Mouse (Mus musculus) midbrain, embryonic 11.5 days (tissue): ENCODE results near the gene Trhde. TPM values are rescaled to one million over a fixed set of nuclear protein-coding genes. Genes with fewer than 3 reads are reported as not detected.

ENCODE experiments used
- ATAC-seq: fragments of 200-750 bp; cut with Nextera tagmentation; 2 replicates; pipeline ENCODE4 v1.8.0; 2017; ENCODE audit warnings: moderate TSS enrichment, moderate library complexity; ENCODE audit not compliant: low FRiP score
- DNase-seq: peaks from one replicate; pipeline ENCODE4 v3.0.0; 2015; ENCODE audit warnings: low spot score; ENCODE audit errors: missing footprints
- H3K27ac ChIP-seq: fragments of 300-500 bp; sonication (generic); 2 replicates; pipeline ENCODE4 v1.5.1; 2014; ENCODE audit warnings: low read depth, low read length
- H3K27me3 ChIP-seq: fragments of 300-500 bp; sonication (generic); 2 replicates; pipeline ENCODE4 v1.6.1; 2014; ENCODE audit warnings: mild to moderate bottlenecking, low read length, moderate library complexity, mixed read lengths; ENCODE audit not compliant: control insufficient read depth, insufficient read depth
- H3K36me3 ChIP-seq: fragments of 300-500 bp; sonication (generic); 2 replicates; pipeline ENCODE4 v1.6.1; 2014; ENCODE audit warnings: mild to moderate bottlenecking, low read length, moderate library complexity, mixed read lengths; ENCODE audit not compliant: control insufficient read depth, insufficient read depth
- H3K4me1 ChIP-seq: fragments of 300-500 bp; sonication (generic); 2 replicates; pipeline ENCODE4 v1.6.1; 2014; ENCODE audit warnings: low read length; ENCODE audit not compliant: control insufficient read depth, insufficient read depth
- H3K4me2 ChIP-seq: fragments of 300-500 bp; sonication (generic); 2 replicates; pipeline ENCODE4 v1.6.1; 2014; ENCODE audit warnings: mild to moderate bottlenecking, moderate library complexity
- H3K4me3 ChIP-seq: fragments of 300-500 bp; sonication (generic); 2 replicates; pipeline ENCODE4 v1.5.1; 2014; ENCODE audit warnings: low read depth, low read length
- H3K9ac ChIP-seq: fragments of 300-500 bp; sonication (generic); 2 replicates; pipeline ENCODE4 v1.6.1; 2014; ENCODE audit warnings: low read length
- H3K9me3 ChIP-seq: fragments of 300-500 bp; sonication (generic); 2 replicates; pipeline ENCODE4 v1.6.1; 2016; ENCODE audit warnings: low read length; ENCODE audit not compliant: control insufficient read depth
- WGBS: fragments of 180-500 bp; shearing (Covaris S2); extraction: QIAGEN DNeasy Blood & Tissue Kit; methylation state at CpG from one replicate; pipeline ENCODE4 v1.1.7; 2014; 5-methylcytosine and 5-hydroxymethylcytosine counted together
- polyA plus RNA-seq: library from polyadenylated mRNA; unstranded; fragments of >200 nt; fragmentation: Nextera tagmentation; extraction: Ambion mirVana; gene quantifications from 2 replicates; pipeline ENCODE4 v1.2.1, GENCODE M21; 2014

Gene Trhde
- polyA plus RNA-seq, 1 experiment from 2014 or later = 0.63 TPM

- Histone ChIP-seq H3K9me3 (no peaks in the 10 kb centered on the region), H3K4me2 (no peak overlapping the region), H3K27me3 (peaks cover 35% of the 10 kb centered on the region), H3K9ac (no peak overlapping the region), H3K4me3 (no peak overlapping the region), H3K27ac (no peak overlapping the region), H3K4me1 (peaks cover 7% of the 10 kb centered on the region), H3K36me3 (no peaks in the 10 kb centered on the region)
- no peak for ATAC-seq
- DNase-seq = no peak
- 73% methylated on average over 1 of the region's 1 CpGs for WGBS
Measured at GRCm38 (mm10) chr10:114798788-114799187, 3.3 kb downstream of the Trhde start.

GRCm38 (mm10) chr10:114798218-114798617 is 3.9 kb downstream of the Trhde start:
- peaks cover 7% of the 10 kb centered on the region for H3K4me1 ChIP-seq
- H3K9me3 ChIP-seq = no peaks in the 10 kb centered on the region
- no peaks in the 10 kb centered on the region for H3K36me3 ChIP-seq
- ATAC-seq (no peak), DNase-seq (no peak)
- H3K27ac ChIP-seq = no peak overlapping the region
- H3K27me3 ChIP-seq = peaks cover 31% of the 10 kb centered on the region
- H3K4me2 ChIP-seq = no peak overlapping the region
- no peak overlapping the region for H3K9ac ChIP-seq
- no peak overlapping the region for H3K4me3 ChIP-seq
- 72% methylated on average over 5 of the region's 5 CpGs for WGBS

GRCm38 (mm10) chr10:114797664-114798063 is 4.4 kb downstream of the Trhde start:
- H3K4me2 ChIP-seq = no peak overlapping the region
- no peak for ATAC-seq
- H3K27me3 ChIP-seq = peaks cover 26% of the 10 kb centered on the region
- no peak overlapping the region for H3K4me3 ChIP-seq
- no peak for DNase-seq
- H3K36me3 ChIP-seq = no peaks in the 10 kb centered on the region
- H3K9ac ChIP-seq = no peak overlapping the region
- peaks cover 6% of the 10 kb centered on the region for H3K4me1 ChIP-seq
- H3K9me3 ChIP-seq = no peaks in the 10 kb centered on the region
- WGBS = 91% methylated on average over 1 of the region's 1 CpGs
- no peak overlapping the region for H3K27ac ChIP-seq

GRCm38 (mm10) chr10:114796872-114797271 is 5.2 kb downstream of the Trhde start:
- ATAC-seq (no peak), DNase-seq (no peak)
- no peak overlapping the region for H3K4me3 ChIP-seq
- no peak overlapping the region for H3K9ac ChIP-seq
- 87% methylated on average over 5 of the region's 5 CpGs for WGBS
- H3K27me3 ChIP-seq = peaks cover 23% of the 10 kb centered on the region
- no peaks in the 10 kb centered on the region for H3K9me3 ChIP-seq
- no peak overlapping the region for H3K4me2 ChIP-seq
- no peaks in the 10 kb centered on the region for H3K36me3 ChIP-seq
- no peak overlapping the region for H3K27ac ChIP-seq
- H3K4me1 ChIP-seq = peaks cover 5% of the 10 kb centered on the region

GRCm38 (mm10) chr10:114794214-114794613 is 7.9 kb downstream of the Trhde start:
- Histone ChIP-seq H3K36me3 (no peaks in the 10 kb centered on the region), H3K27me3 (no peaks in the 10 kb centered on the region), H3K4me3 (no peak overlapping the region), H3K9ac (no peak overlapping the region), H3K4me1 (no peaks in the 10 kb centered on the region), H3K4me2 (no peak overlapping the region), H3K27ac (no peak overlapping the region), H3K9me3 (no peaks in the 10 kb centered on the region)
- no peak for DNase-seq
- 53% methylated on average over 6 of the region's 6 CpGs for WGBS
- peak; percentile 42 for ATAC-seq

GRCm38 (mm10) chr10:114765914-114766313 is 36.2 kb downstream of the Trhde start:
- DNase-seq (peak; percentile 57), ATAC-seq (no peak)
- H3K36me3 ChIP-seq = no peaks in the 10 kb centered on the region
- H3K27ac ChIP-seq = no peak overlapping the region
- H3K4me3 ChIP-seq = no peak overlapping the region
- H3K9ac ChIP-seq = no peak overlapping the region
- no peaks in the 10 kb centered on the region for H3K27me3 ChIP-seq
- no peaks in the 10 kb centered on the region for H3K9me3 ChIP-seq
- no peaks in the 10 kb centered on the region for H3K4me1 ChIP-seq
- H3K4me2 ChIP-seq = no peak overlapping the region
- WGBS = 79% methylated on average over 4 of the region's 4 CpGs

- no peaks in the 10 kb centered on the region for H3K27me3 ChIP-seq
- H3K9me3 ChIP-seq = no peaks in the 10 kb centered on the region
- no peaks in the 10 kb centered on the region for H3K4me1 ChIP-seq
- no peak overlapping the region for H3K9ac ChIP-seq
- H3K4me3 ChIP-seq = no peak overlapping the region
- H3K27ac ChIP-seq = no peak overlapping the region
- no peak overlapping the region for H3K4me2 ChIP-seq
- ATAC-seq (no peak), DNase-seq (peak; percentile 61)
- WGBS = 80% methylated on average over 7 of the region's 7 CpGs
- no peaks in the 10 kb centered on the region for H3K36me3 ChIP-seq
Measured at GRCm38 (mm10) chr10:114762125-114762524, 40.0 kb downstream of the Trhde start.

GRCm38 (mm10) chr10:114759240-114759639 is 42.9 kb downstream of the Trhde start:
- no peaks in the 10 kb centered on the region for H3K9me3 ChIP-seq
- H3K9ac ChIP-seq = no peak overlapping the region
- H3K4me3 ChIP-seq = no peak overlapping the region
- H3K27me3 ChIP-seq = no peaks in the 10 kb centered on the region
- DNase-seq (peak; percentile 10), ATAC-seq (no peak)
- H3K4me1 ChIP-seq = no peaks in the 10 kb centered on the region
- H3K4me2 ChIP-seq = no peak overlapping the region
- no peak overlapping the region for H3K27ac ChIP-seq
- H3K36me3 ChIP-seq = no peaks in the 10 kb centered on the region
- WGBS = 65% methylated on average over 3 of the region's 3 CpGs

GRCm38 (mm10) chr10:114758614-114759013 is 43.5 kb downstream of the Trhde start:
- Histone ChIP-seq H3K27me3 (no peaks in the 10 kb centered on the region), H3K4me3 (no peak overlapping the region), H3K4me1 (no peaks in the 10 kb centered on the region), H3K27ac (no peak overlapping the region), H3K9me3 (no peaks in the 10 kb centered on the region), H3K9ac (no peak overlapping the region), H3K4me2 (no peak overlapping the region), H3K36me3 (no peaks in the 10 kb centered on the region)
- WGBS = 91% methylated on average over 9 of the region's 9 CpGs
- ATAC-seq = no peak
- peak; percentile 71 for DNase-seq
